Mouse (Mus musculus) lung, postnatal 0 days (tissue): ENCODE measurements around the gene Sec1.

Experiments
- CTCF ChIP-seq: IDR thresholded peaks from 2 replicates; pipeline ENCODE4 v1.5.1; 2016; ENCODE audit warnings: antibody characterized with exemption, mild to moderate bottlenecking
- EP300 ChIP-seq: IDR thresholded peaks from 2 replicates; pipeline ENCODE4 v1.6.1; 2016; ENCODE audit warnings: antibody characterized with exemption, mild to moderate bottlenecking, control low read depth

DNA sequence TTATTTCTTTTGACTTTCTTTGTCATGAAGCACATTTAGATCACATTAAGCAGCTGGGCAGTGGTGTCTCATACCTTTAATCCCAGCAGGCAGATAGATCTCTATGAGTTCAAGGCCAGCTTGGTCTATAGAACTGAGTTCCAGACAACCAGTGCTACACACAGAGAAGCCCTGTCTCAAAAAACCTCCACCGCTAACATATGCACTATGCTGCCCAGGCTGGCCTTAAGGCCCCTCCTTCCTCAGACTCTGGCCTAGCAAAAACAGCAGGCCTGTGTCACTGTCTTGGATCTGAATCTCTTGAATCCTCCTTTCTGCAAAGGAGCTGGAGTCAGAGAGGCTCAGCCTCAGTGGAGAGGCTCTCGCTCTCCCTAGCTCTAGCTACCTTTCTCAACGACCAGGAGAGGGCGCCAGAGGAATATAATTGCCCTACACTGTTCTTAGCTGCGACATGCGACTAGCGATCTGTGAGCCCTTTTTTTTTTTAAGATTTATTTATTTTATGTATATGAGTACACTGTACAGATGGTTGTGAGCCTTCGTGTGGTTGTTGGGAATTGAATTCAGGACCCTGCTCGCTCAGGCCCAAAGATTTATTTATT is 45.1 kb upstream of the Sec1 start:
- TF ChIP-seq EP300 (no peak), CTCF (peak; percentile 94)
